Mouse (Mus musculus) megakaryocyte-erythroid progenitor cell, adult 5-6 weeks (primary cell): Measurements from ENCODE around the gene Mgme1. TPM values are rescaled to one million over a fixed set of nuclear protein-coding genes. Genes with fewer than 3 reads are reported as not detected.

Experiments used
- ATAC-seq: replicated peaks from 2 replicates; pipeline ENCODE4 v1.8.0; 2016; ENCODE audit warnings: mild to moderate bottlenecking, inconsistent platforms; ENCODE audit not compliant: severe bottlenecking, poor library complexity, low FRiP score, low TSS enrichment
- total RNA-seq, 2 experiments: library from RNA; stranded (forward) in 1 of 2; stranded (reverse) in 1 of 2; fragments of 200-1000, 215-1000 nt in 1 of 2; fragments of >200 nt in 1 of 2; fragmentation: Nextera tagmentation in 1 of 2; gene quantifications; 2 replicates each; pipeline ENCODE4 v1.2.3; 2014 to 2017

Gene Mgme1
- total RNA-seq, 2 experiments from 2014 or later, result 16.1 to 24.7 TPM

- peak; percentile 58 for ATAC-seq
Observed at GRCm38 (mm10) chr2:144295145-144295735, 24.8 kb downstream of the Mgme1 start.

GRCm38 (mm10) chr2:144299749-144300669 is 29.5 kb downstream of the Mgme1 start:
- peak; percentile 67 for ATAC-seq

- no peak for ATAC-seq
Observed at GRCm38 (mm10) chr2:144301101-144301500, 30.6 kb downstream of the Mgme1 start.

GRCm38 (mm10) chr2:144305721-144306294 is 35.3 kb downstream of the Mgme1 start:
- no peak for ATAC-seq

- no peak for ATAC-seq
Observed at GRCm38 (mm10) chr2:144308561-144308960, 38.1 kb downstream of the Mgme1 start.

- no peak for ATAC-seq
Observed at GRCm38 (mm10) chr2:144310273-144310672, 39.8 kb downstream of the Mgme1 start.

- no peak for ATAC-seq
Observed at GRCm38 (mm10) chr2:144311372-144311771, 40.9 kb downstream of the Mgme1 start.

GRCm38 (mm10) chr2:144324218-144324617 is 53.8 kb downstream of the Mgme1 start:
- no peak for ATAC-seq

GRCm38 (mm10) chr2:144329451-144329850 is 59.0 kb downstream of the Mgme1 start:
- no peak for ATAC-seq

GRCm38 (mm10) chr2:144329937-144330336 is 59.5 kb downstream of the Mgme1 start:
- ATAC-seq, result no peak

- ATAC-seq, result no peak
Observed at GRCm38 (mm10) chr2:144330352-144330959, 60.0 kb downstream of the Mgme1 start.

Other genes with a start within 250 kb of the Mgme1 start
- not detected in 2 replicates for gene Banf2, start 237.6 kb upstream of the Mgme1 start, total RNA-seq (2014; fragmentation: Nextera tagmentation)
- not detected in 2 replicates for gene Banf2, start 237.6 kb upstream of the Mgme1 start, total RNA-seq (2017)
- gene Snx5, start 243 bp downstream of the Mgme1 start, total RNA-seq (2014; fragmentation: Nextera tagmentation), result 326 and 333 TPM in 2 replicates
- 444 and 510 TPM in 2 replicates for gene Snx5, start 243 bp downstream of the Mgme1 start, total RNA-seq (2017)
- gene Ovol2, start 61.5 kb downstream of the Mgme1 start, total RNA-seq (2014; fragmentation: Nextera tagmentation), result not detected in 2 replicates
- gene Ovol2, start 61.5 kb downstream of the Mgme1 start, total RNA-seq (2017), result not detected in 2 replicates
- 62.3 and 96.4 TPM in 2 replicates for gene Kat14, start 98.3 kb downstream of the Mgme1 start, total RNA-seq (2014; fragmentation: Nextera tagmentation)
- gene Kat14, start 98.3 kb downstream of the Mgme1 start, total RNA-seq (2017), result 29.8 and 33.6 TPM in 2 replicates
- gene Pet117, start 98.3 kb downstream of the Mgme1 start, total RNA-seq (2014; fragmentation: Nextera tagmentation), result not detected in 2 replicates
- 2.4 TPM in 1 of 2 replicates, not detected in the other for gene Pet117, start 98.3 kb downstream of the Mgme1 start, total RNA-seq (2017)